Mouse (Mus musculus) small intestine, adult 2 months (tissue): ENCODE data around the gene Gxylt1. TPM values are rescaled to one million over a fixed set of nuclear protein-coding genes. Genes with fewer than 3 reads are reported as not detected.
"Not testable (repeated sequence)": the region's sequence is repeated elsewhere in the genome, so short reads cannot be mapped to it uniquely, and the experiment has no call there.

Source experiments
- H3K27ac ChIP-seq: fragments of 200-500 bp; 2 replicates; pipeline ENCODE4 v1.5.1; 2012; ENCODE audit warnings: low read depth, low read length, control low read depth, inconsistent platforms; ENCODE audit not compliant: insufficient read depth
- H3K27me3 ChIP-seq: fragments of 200-500 bp; 2 replicates; pipeline ENCODE4 v1.6.1; 2012; ENCODE audit warnings: mild to moderate bottlenecking, moderate library complexity, low read length, inconsistent platforms; ENCODE audit not compliant: control insufficient read depth, insufficient read depth
- H3K36me3 ChIP-seq: fragments of 200-500 bp; 2 replicates; pipeline ENCODE4 v1.6.1; 2012; ENCODE audit warnings: mild to moderate bottlenecking, low read length, control low read depth, inconsistent platforms; ENCODE audit not compliant: control insufficient read depth, insufficient read depth
- H3K4me1 ChIP-seq: fragments of 200-500 bp; 2 replicates; pipeline ENCODE4 v1.6.1; 2012; ENCODE audit warnings: low read length, inconsistent platforms, mixed read lengths; ENCODE audit not compliant: control insufficient read depth, insufficient read depth, insufficient read length
- H3K4me3 ChIP-seq: fragments of 200-500 bp; 2 replicates; pipeline ENCODE4 v1.5.1; 2012; ENCODE audit warnings: low read depth, mild to moderate bottlenecking, control low read depth, inconsistent platforms, low read length, moderate library complexity
- CTCF ChIP-seq: fragments of 200-500 bp; IDR thresholded peaks from 2 replicates; pipeline ENCODE4 v1.5.1; 2012; ENCODE audit warnings: low read depth, mild to moderate bottlenecking, control low read depth, inconsistent platforms, low read length, moderate library complexity, mixed read lengths; ENCODE audit not compliant: insufficient replicate concordance, insufficient read length; ENCODE audit errors: extremely low read depth
- POLR2A ChIP-seq: fragments of 200-500 bp; IDR thresholded peaks from 2 replicates; pipeline ENCODE4 v1.6.1; 2012; ENCODE audit warnings: low read depth, mild to moderate bottlenecking, control low read depth, inconsistent platforms, low read length, moderate library complexity
- WGBS: fragments of 180-500 bp; shearing (Covaris S2); methylation state at CpG from one replicate; pipeline ENCODE4 v1.1.7; 2018; 5-methylcytosine and 5-hydroxymethylcytosine counted together
- polyA plus RNA-seq: library from polyadenylated mRNA; depleted of rRNA; stranded (reverse); fragments of >200 nt; gene quantifications from 2 replicates; pipeline ENCODE4 v1.2.3, GENCODE M21; 2012

The Gxylt1 gene
- polyA plus RNA-seq, 1 experiment = 0.96 TPM

- WGBS = 58% methylated on average over 13 of the region's 13 CpGs
- H3K36me3 ChIP-seq = peaks cover 30% of the 10 kb centered on the region
- no peaks in the 10 kb centered on the region for H3K4me1 ChIP-seq
- no peaks in the 10 kb centered on the region for H3K27me3 ChIP-seq
- H3K27ac ChIP-seq = no peak overlapping the region
- TF ChIP-seq POLR2A (no peak), CTCF (no peak)
- H3K4me3 ChIP-seq = no peak overlapping the region
Measured at GRCm38 (mm10) chr15:93251553-93252250, 23.3 kb downstream of the Gxylt1 start.

- Histone ChIP-seq H3K4me3 (no peak overlapping the region), H3K4me1 (no peaks in the 10 kb centered on the region), H3K27me3 (no peaks in the 10 kb centered on the region), H3K36me3 (peaks cover 30% of the 10 kb centered on the region), H3K27ac (no peak overlapping the region)
- WGBS = 89% methylated on average over 10 of the region's 10 CpGs
- no peak for TF ChIP-seq CTCF
- no peak for TF ChIP-seq POLR2A
Measured at GRCm38 (mm10) chr15:93243202-93243601, 31.8 kb downstream of the Gxylt1 start.

DNA sequence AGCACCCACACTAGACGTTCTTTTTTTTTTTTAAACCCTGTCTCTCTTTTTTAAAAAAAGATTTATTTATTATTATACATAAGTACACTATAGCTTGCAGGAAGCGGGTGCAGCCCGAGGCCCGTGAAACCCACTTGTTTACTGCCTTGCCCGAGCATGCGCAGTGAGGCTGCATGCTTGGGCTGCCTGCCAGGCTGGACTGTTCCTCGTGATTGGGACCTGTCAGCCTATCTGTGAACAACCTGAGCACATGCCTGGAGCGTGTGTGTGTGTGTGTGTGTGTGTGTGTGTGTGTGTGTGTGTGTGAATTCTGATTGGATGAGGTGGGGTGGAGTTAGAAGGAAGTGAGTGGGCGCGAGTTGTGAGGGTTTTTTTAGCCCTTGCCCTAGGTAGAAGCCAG lies 38.5 kb downstream of the Gxylt1 start:
- not testable (repeated sequence) for H3K4me1 ChIP-seq, H3K4me3 ChIP-seq, H3K27me3 ChIP-seq, H3K27ac ChIP-seq, H3K36me3 ChIP-seq
- 88% methylated on average over 10 of the region's 10 CpGs for WGBS

DNA sequence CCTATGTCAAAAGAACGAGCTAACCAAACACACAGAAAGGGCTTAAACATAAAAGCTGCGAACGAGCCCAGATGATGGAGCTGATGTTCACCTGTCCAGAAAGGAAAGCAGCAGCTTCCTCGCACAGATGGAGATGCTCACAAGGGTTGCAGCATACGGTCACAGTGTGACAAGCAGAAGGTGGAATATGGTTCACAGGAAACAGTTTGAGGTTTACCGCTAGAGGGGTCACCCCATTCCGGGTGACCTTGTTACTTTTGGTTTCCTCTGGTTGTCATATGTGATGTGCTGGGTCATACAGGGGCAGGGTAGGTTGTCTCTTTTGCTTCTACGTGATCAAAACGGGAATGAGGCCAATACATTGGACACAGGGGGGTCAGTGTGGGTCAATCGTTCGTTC lies 46.0 kb downstream of the Gxylt1 start:
- H3K4me3 ChIP-seq = no peak overlapping the region
- no peak overlapping the region for H3K27ac ChIP-seq
- H3K36me3 ChIP-seq = no peaks in the 10 kb centered on the region
- no peaks in the 10 kb centered on the region for H3K27me3 ChIP-seq
- WGBS = 75% methylated on average over 11 of the region's 11 CpGs
- no peaks in the 10 kb centered on the region for H3K4me1 ChIP-seq
- TF ChIP-seq POLR2A (no peak), CTCF (no peak)

GRCm38 (mm10) chr15:93228375-93228774 lies 46.6 kb downstream of the Gxylt1 start:
- WGBS = 81% methylated on average over 10 of the region's 10 CpGs
- H3K4me1 ChIP-seq = no peaks in the 10 kb centered on the region
- no peak overlapping the region for H3K4me3 ChIP-seq
- no peak overlapping the region for H3K27ac ChIP-seq
- no peaks in the 10 kb centered on the region for H3K36me3 ChIP-seq
- TF ChIP-seq POLR2A (no peak), CTCF (no peak)
- H3K27me3 ChIP-seq = no peaks in the 10 kb centered on the region

DNA sequence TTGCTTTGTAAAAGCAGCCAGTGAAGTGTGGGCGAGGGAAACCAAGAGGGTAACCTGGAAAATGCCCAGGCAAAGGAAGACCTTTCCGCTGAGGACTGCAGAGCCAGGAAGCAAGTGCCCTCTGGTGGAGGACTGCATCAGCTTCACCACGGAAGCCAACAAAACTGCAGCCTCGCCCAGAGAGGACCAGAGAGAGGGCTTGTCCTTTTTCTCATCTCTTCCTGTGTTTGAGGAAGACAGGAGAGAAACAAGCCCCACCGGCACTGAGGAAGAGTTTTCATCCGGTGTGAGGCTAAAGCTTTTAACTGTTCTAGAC lies 47.3 kb downstream of the Gxylt1 start:
- 27% methylated on average over 6 of the region's 6 CpGs for WGBS
- Histone ChIP-seq H3K27ac (no peak overlapping the region), H3K36me3 (no peaks in the 10 kb centered on the region), H3K4me3 (no peak overlapping the region), H3K4me1 (no peaks in the 10 kb centered on the region), H3K27me3 (no peaks in the 10 kb centered on the region)
- TF ChIP-seq CTCF (peak; percentile 36; the same call in 1 of the 2 replicates), POLR2A (no peak)

GRCm38 (mm10) chr15:93226930-93227763 lies 47.8 kb downstream of the Gxylt1 start:
- 86% methylated on average over 10 of the region's 10 CpGs for WGBS
- no peak overlapping the region for H3K4me3 ChIP-seq
- no peaks in the 10 kb centered on the region for H3K27me3 ChIP-seq
- H3K27ac ChIP-seq = no peak overlapping the region
- no peaks in the 10 kb centered on the region for H3K4me1 ChIP-seq
- no peaks in the 10 kb centered on the region for H3K36me3 ChIP-seq
- TF ChIP-seq CTCF (no peak), POLR2A (no peak)
